In genomic region chr16:35782451-35783206, GRCm38 (mm10) we compare ENCODE assay signal across 26 mouse cellular contexts.
"Had no signal": no experiment of that assay in that cellular context is flagged by ENCODE, and none has a peak within 500 bp of the region (broad histone marks: within the 10 kb centered on the region; RNA-seq: fewer than 3 reads in every experiment).

No protein-coding gene starts in this region.

- H3K9me3 ChIP-seq: limb, embryonic 10.5 days; limb, embryonic 13.5 days; liver, embryonic 12.5 days; liver, embryonic 15.5 days; lung, embryonic 15.5 days; megakaryocyte, embryonic 14.5 days; midbrain, embryonic 10.5 days; midbrain, embryonic 13.5 days; neural tube, embryonic 13.5 days had no signal

- H3K4me1 ChIP-seq: limb, embryonic 10.5 days; limb, embryonic 13.5 days; lung, embryonic 15.5 days; megakaryocyte, embryonic 14.5 days had no signal

- ATAC-seq: liver, embryonic 12.5 days; midbrain, embryonic 13.5 days; midbrain, embryonic 16.5 days had no signal

- H3K4me2 ChIP-seq: limb, embryonic 13.5 days; liver, embryonic 12.5 days; liver, embryonic 15.5 days; lung, embryonic 15.5 days; midbrain, embryonic 13.5 days; neural tube, embryonic 13.5 days had no signal

- H3K27ac ChIP-seq: kidney, postnatal 0 days; layer of hippocampus, adult 2 months; limb, embryonic 10.5 days; limb, embryonic 13.5 days; liver, embryonic 12.5 days; liver, embryonic 15.5 days; lung, embryonic 15.5 days; midbrain, embryonic 10.5 days; midbrain, embryonic 13.5 days; neural tube, embryonic 13.5 days; stomach, postnatal 0 days had no signal

- H3K27me3 ChIP-seq: limb, embryonic 13.5 days; liver, embryonic 12.5 days; liver, embryonic 15.5 days; lung, embryonic 15.5 days; midbrain, embryonic 13.5 days; neural tube, embryonic 13.5 days had no signal

- H3K9ac ChIP-seq: limb, embryonic 13.5 days; liver, embryonic 12.5 days; liver, embryonic 15.5 days; lung, embryonic 15.5 days; midbrain, embryonic 13.5 days; neural tube, embryonic 13.5 days had no signal

- H3K4me3 ChIP-seq: layer of hippocampus, adult 2 months; limb, embryonic 10.5 days; limb, embryonic 13.5 days; liver, embryonic 12.5 days; liver, embryonic 15.5 days; lung, embryonic 15.5 days; megakaryocyte, embryonic 14.5 days; midbrain, embryonic 10.5 days; midbrain, embryonic 13.5 days; myocyte; neural tube, embryonic 13.5 days had no signal

- DNase-seq: kidney, postnatal 25 days; layer of hippocampus, adult 9-11 months; liver; lung, adult 18-20 months; lung, postnatal 10 days; lung, postnatal 36 days; right cerebral cortex, adult 18-20 months; right cerebral cortex, postnatal 14 days; right cerebral cortex, postnatal 4 days; thymus, adult 2 months; thymus, postnatal 14 days; thymus, postnatal 4 days had no signal
